Mouse (Mus musculus) gonadal fat pad, adult 2 months (tissue): ENCODE data around the gene Kbtbd6. TPM values are rescaled to one million over a fixed set of nuclear protein-coding genes. Genes with fewer than 3 reads are reported as not detected.

ENCODE experiments used
- DNase-seq: peaks from one replicate; pipeline ENCODE4 v3.0.0-alpha.2; 2012; ENCODE audit warnings: low read depth
- polyA plus RNA-seq: library from polyadenylated mRNA; depleted of rRNA; stranded (reverse); fragments of >200 nt; gene quantifications from 2 replicates; pipeline ENCODE4 v1.2.3, GENCODE M21; 2012; rRNA removed

Kbtbd6 gene
- polyA plus RNA-seq, 1 experiment: 0.39 TPM

DNA sequence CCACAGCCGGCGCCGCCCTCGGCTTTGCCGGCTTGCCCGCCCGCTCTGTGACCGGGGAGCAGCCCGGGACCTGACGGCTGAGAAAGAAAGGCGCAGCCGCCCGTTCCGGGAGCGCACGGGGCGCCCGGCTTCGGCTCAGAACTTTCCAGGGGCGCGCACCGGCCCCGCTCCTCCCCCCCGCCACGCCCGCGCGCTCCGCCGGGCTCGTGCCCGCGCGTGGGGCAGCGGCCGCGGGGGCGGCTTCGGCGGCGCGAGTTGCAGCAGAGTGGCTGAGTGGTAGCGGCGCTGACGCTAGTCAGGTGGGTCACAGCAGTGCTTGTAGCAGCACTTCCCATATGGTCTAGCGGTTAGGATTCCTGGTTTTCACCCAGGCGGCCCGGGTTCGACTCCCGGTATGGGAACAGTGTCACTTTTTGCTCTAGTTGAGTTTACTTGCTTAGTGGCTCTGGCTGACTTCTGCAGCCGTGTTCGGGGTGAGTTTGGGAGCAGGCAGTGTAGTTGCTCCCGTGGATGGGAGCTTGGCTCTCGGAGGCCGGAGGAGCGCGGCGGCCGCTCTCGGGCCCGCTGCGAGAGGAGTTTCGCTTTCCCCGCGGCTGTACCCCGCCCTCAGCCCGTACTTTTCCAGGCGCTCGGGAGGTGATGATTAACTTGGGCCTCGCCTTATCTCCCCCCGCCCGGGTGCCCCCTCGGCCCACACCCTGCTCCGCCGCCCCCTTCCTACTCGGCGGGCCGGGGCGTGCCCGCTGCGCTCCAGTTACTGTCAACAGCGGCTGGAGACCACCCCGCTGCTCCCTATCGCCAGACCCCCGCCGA lies 29.9 kb downstream of the Kbtbd6 start, which contains the start of gene Wbp4:
TSS of gene Wbp4 (minus strand) at position 182 of the 813 bp plus-strand sequence.
- no peak for DNase-seq

DNA sequence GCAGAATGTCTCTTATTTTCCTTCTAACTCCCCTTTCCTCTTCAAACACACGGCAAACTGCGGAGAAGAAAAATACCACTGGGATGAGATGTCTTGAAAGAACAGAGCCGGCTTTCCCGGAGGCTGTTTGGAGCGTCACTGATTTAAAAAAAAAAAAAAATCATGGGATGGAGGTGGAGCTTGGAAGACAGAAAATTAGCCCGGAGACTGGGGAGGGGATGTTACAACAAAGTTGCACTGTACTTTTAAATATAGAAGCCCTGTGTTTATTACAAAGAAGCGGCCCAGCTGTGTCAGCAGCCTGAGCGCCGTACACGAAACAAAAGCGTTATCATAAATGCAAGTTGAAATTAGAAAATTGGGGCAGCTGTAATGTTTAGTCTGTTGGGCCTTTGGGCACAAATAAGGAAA lies 30.6 kb downstream of the Kbtbd6 start:
- no peak for DNase-seq

DNA sequence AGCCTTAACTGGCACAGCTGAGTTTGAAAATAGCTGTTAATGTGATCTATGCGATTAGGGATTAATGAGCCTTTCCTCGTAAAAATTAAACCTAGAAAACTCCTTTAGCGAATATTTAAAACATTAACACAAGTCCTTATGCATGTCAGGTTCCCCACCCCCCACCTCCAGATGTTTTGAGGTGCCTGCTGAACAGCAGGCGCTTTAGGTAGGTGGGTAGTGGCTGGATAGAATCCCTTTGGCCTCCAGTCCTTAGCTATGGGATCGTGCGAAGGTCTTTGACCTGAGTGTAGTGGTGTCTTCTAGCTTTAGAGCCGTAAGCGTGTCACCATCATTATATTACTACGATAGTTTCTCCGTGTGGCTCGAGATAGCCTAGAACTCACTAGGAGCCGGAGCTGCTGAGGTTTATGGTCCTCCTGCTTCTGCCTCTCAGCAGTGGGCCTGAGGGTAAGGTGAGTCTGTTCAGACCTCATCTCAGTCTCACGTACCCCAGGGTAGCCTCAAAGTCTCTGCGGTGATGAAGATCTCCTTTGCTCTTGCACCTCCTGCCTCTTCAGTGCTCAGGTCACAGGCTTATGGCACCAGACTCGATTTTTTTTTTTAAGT lies 31.2 kb downstream of the Kbtbd6 start:
- no peak for DNase-seq

DNA sequence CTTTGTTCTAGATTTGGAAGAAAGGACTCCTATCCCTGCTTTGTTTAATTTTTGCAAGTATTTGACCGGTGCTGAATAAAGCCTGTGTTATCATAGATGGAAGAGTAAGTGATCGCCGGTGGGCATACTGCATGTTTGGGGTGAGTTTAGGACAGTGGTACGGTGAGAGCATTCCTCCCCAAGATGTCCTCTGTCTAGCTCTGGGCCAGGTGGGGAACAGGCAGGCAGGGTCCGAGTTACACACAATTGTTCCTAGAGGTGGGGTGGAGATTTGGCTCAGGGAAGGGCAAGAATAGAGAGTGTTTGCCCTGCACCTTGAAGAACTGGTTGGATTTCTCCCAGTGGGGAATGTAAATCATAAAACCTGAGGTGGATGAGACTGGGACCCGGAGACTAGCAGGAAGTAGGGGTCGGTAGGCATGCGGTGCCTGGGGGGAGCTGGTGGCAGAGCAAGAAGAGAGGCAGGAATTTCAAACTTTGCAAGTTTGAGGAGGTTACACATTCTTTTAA lies 32.0 kb downstream of the Kbtbd6 start:
- no peak for DNase-seq

DNA sequence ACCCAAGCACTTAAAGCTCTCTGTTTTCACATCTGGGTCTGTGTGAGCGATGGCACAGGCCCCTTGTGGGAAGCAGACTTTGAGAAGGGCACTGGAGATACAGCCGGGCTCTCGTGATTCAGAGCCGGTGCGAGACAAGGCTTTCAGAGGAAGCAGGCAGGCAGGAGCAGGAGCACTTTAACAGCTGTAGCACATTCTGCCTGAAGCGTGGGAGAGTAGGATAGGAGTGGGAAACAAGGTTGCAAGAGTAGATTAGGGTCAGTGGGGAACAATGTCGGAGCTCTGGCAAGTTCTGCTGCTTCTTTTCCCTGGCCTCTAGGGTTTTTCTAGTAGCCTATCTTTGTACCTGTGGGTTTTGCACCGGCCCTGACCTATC lies 35.0 kb downstream of the Kbtbd6 start:
- DNase-seq: no peak

DNA sequence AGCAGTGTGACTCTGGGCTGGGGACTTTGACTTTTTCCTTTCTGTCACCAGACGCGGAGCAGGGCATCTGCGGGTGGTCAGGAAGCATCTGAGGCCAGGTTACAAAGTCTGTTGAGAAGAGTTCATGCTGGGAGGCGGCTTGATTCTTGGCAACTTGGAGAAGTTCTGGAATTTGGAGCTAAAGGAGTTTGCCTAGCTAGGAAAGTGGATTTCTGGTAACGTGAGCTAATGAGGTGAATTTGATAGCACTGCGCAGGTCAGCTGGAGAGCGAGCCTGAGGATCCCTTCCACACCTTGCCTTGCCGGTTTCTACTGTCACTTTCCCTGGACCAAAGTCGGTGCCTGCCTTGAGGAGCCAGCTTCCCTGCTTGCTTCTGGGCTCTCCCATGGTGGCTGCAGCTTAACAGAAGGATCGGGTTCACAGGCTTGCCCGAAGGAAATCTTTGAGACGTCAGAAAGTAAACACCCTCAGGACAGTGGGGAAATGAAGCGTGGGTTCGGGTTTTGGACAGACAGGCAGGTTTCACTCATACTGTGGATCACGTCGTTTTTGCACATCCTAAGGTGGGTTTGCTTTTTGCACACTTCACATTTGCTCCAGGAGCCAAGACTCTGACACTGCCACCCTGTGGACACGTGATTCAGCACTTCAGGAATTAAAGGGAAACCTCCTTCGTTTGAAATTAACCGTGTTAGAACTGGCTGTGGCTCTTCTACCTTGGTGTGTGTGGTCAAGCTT lies 35.5 kb downstream of the Kbtbd6 start:
- no peak for DNase-seq

DNA sequence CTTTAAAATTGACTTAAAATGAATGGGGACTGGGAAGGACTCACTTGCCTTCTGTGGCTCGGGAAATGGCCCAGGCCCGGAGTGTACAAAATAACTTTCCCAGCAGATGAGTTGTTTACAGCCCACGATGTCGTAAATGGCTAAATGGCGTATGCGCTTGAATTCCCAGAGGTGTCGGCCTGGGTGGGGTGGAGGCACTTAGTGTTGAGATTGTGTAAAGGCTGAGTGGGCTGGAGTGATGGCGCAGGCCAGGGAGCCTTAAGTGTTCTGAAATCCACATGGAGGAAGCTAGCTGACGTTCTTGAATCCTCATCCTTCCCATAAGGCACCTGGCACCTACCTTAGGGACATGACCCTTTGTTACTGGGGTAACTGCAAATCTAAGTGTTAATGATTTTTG lies 36.9 kb downstream of the Kbtbd6 start:
- DNase-seq: no peak

DNA sequence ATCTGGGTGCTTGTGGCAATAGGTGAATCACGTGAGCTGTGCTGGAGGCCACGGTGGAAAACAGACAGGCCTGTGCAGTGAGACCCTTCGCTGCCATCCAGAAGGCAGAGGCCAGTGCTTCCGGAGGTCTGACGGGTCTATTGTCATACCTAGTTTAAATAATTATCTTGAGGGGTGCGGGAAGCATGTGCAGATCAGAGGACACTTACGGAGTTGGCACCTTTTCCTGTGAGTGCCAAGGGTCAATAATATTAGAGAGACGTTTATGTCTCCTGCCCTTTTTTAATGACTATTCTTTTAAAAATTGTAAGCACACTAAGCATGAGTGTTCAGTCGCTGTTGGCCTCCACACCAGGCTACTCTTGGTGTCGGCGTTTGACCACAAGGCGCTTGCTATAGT lies 37.5 kb downstream of the Kbtbd6 start:
- no peak for DNase-seq

DNA sequence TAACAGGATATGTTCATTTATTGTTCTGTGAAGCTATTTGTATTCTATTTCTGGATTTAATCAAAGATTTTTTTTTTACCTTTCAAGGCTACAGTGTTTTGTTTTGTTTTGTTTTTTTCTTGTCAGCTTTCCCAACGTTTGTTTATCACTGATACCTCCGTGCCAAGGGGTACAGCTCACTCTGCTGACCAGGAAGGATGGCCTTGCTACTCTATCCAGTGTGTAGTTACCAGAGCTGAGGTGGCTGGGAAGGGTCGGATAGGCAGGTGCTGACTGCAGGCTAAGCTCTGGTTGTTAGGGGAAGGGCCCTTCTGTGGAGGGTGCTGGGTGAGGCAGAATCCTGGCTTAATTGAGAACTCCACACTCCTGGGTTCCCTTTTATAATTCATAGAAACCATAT lies 38.6 kb downstream of the Kbtbd6 start:
- no peak for DNase-seq

DNA sequence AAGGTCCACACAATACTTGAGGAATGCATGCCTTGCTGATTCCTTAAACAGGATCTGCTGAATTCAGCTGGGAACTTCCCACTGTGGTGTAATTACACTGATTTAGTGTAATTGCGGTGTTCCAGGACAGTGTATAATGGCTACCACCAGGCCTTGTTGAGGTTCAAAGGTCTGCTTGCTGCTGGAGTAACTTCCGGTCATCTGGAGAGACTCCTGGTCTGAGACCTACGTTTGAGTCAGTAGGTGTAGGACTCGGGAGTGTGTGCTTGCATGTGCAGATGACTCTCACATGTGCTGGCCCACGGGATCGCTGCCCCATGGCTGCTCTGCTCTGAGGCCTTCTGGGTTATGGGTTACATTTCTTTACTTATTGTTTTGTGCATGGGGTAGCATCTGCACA lies 42.7 kb downstream of the Kbtbd6 start:
- DNase-seq: no peak

DNA sequence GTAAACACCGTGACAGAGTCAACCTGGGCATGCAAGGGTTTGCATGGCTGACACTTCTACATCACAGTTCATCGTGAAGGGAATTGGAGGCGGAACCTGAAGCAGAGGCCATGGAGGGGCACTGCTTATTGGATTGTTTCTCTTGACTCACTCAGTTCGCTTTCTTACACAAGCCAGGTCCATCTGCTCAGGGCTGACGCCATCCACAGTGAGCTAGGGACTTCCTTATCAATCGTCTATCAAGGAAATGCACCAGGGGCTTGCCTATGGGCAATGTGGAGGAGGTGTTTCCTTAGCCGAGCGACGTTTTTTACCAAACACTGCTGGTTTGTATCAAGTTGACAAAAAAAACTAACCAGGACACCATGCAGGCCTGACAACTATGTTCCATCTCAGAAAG lies 47.7 kb downstream of the Kbtbd6 start:
- DNase-seq: no peak

DNA sequence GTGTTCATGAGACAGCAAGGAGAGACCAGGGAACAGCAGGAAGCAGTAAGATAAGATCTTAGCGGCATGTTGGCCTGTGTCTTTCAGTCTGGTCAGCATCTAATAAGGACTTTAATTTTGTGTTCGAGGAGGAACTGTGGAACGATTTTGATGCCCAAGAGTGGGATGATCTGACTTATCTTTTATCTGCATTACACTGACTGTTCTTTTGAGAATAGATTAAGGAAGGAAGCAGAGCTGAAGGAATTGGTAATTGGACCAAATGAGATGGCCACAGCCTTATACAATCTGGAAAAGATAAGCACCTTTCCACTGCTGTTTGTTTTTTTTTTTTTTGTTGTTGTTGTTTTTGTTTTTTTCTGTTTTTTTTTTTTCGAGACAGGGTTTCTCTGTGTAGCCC lies 49.1 kb downstream of the Kbtbd6 start:
- no peak for DNase-seq

DNA sequence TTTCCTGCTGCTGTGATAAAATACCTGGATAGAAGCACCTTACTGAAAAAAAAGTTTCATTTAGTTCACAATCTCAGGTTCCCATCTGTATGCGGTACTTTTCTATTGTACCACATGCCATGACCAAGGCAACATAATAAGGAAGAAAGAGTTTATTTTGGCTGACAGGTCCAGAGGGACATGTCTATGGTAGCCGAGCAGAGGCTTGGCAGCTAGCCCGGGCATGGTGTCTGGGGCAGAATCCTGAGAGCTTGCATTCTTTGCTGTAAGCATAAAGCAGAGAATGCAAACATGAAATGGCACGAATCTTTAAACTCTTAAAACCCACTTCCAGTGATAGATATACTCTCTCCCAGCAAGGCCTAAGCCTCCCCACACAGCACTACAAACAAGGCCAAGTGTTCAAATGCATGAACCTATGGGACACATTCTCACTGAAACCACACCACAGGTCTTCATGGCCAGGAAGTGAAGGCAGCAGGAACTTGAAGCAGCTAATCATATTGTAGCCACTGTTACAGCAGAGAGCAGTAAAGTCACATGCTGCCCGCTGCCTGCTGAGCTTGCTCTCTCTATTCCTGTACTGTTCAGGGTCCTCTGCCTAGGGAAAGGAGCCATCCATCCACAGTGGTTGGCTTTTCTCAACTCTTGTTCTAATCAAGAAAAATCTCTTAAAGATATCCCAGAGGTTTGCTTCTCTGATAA lies 51.9 kb downstream of the Kbtbd6 start:
- DNase-seq: no peak

Other genes starting within 250 kb of the Kbtbd6 start
- not detected in 2 replicates for gene Zfp957, start 204.5 kb upstream of the Kbtbd6 start, polyA plus RNA-seq
- gene Rgcc, start 150.2 kb upstream of the Kbtbd6 start, polyA plus RNA-seq: 535 and 800 TPM in 2 replicates
- gene Naa16, start 61.1 kb upstream of the Kbtbd6 start, polyA plus RNA-seq: 1.7 and 3.0 TPM in 2 replicates
- gene Mtrf1, start 54.1 kb upstream of the Kbtbd6 start, polyA plus RNA-seq: 2.8 and 3.2 TPM in 2 replicates
- 5.1 and 7.0 TPM in 2 replicates for gene Kbtbd7, start 25.3 kb upstream of the Kbtbd6 start, polyA plus RNA-seq
- 16.1 TPM in 2 replicates for gene Elf1, start 29.4 kb downstream of the Kbtbd6 start, polyA plus RNA-seq
- gene Wbp4, start 29.7 kb downstream of the Kbtbd6 start, polyA plus RNA-seq: 5.3 TPM in 2 replicates
- gene Sugt1, start 135.9 kb downstream of the Kbtbd6 start, polyA plus RNA-seq: 7.8 TPM in 2 replicates
- gene Cnmd, start 210.3 kb downstream of the Kbtbd6 start, polyA plus RNA-seq: 3.6 and 5.1 TPM in 2 replicates